Mouse (Mus musculus): Measurements from ENCODE around the gene Ung.
A peak's percentile ranks its signal among the peaks of the same experiment; 100 is the strongest.

Ung gene

DNA sequence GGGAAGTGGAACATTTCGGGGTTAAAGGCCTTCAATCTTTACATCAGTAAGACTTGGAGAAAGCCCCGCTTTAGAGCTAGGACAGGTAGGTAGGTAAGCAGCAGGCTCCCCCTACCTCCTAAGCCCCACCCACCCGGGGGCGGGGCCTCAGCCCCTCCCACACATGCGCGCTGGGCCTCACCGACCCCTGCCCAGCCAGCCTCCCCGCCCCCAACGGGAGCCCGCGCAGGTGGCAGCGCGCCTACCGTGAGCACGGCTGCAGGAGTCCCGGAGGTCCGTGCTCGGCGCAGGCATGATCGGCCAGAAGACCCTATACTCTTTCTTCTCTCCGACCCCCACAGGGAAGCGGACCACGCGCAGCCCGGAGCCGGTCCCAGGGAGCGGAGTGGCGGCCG is at the start of gene Ung:
TSS of gene Ung (plus strand) at position 176 of the 395 bp plus-strand sequence.
- DNase-seq (ENCODE audit: extremely low spot score) = peak; percentile 86

DNA sequence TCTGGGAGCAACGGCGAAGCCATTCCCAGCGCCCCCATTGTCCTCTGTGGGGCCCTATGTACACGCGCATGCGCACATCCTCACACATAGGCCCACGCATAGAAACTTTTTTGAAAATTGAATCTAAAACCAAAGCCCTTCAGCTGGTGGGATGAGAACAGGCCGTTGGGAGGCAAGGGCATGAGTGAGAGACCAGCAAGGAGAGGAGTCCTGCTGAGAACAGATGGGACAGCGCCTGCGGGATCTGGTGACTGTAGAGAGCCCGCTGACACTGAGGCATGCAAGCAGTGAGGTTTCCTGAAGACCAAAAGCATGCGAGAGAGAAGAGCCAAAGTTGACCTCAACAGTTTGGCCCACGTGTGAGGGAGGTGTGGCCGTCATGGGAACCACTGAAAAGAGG is 44.7 kb upstream of the Ung start:
- DNase-seq (ENCODE audit: extremely low spot score) = no peak

DNA sequence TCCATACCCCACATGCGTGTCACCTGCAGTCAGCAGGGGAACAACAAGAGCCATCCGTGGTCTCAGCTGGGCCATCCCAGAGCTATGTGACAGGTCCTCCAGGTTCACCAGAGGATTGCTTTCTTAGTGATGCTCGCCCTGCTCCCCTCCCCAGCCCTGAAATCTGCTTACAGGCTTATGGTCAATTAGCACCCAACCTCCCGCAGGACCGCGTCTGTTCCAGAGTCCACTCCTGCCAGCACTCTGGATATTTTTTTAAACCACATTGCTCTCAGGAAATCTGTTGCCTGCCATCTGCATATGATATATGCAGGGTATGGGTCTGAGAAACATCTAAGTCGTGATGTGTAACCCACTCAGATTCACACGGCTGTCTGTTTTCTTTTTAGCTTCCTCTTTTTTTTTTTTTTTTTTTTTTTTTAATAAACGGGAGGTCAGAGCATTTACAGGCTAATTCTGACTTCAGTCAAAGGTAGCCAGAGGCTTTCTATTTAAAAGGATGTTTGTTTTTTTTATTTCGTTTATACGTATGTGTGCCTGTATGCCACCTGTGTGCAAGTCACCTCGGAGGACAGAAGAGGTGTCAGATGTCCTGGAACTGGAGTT is 42.2 kb upstream of the Ung start:
- DNase-seq (ENCODE audit: extremely low spot score) = no peak

DNA sequence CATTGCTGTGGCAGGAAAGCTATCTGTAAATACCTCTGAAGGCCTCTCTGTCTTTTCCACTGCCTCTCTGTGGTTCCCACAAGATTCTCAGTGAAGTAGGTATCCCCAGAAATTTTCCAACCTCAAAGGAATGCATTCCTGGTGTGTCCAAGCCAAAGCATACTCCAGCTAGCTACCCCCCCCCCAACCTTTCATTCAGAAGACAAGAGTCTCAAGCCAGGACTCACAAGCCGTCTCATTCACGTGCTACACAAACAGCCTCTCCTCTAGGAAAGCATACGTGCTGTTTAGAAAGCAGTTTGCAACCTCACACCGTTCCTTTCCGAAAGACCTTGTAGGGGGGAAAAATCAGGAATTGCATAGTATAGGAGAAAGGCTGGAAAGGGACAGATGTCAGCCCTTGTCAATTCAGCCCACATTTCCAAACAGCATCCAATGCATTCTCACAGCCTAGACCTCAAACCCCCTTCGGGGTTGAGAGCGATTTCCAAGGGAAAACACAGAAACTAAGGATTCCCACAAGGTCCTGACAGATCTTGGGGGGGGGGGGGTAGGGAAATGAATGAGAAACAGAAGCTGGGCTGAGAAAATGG is 39.7 kb upstream of the Ung start:
- no peak for DNase-seq (ENCODE audit: extremely low spot score)

DNA sequence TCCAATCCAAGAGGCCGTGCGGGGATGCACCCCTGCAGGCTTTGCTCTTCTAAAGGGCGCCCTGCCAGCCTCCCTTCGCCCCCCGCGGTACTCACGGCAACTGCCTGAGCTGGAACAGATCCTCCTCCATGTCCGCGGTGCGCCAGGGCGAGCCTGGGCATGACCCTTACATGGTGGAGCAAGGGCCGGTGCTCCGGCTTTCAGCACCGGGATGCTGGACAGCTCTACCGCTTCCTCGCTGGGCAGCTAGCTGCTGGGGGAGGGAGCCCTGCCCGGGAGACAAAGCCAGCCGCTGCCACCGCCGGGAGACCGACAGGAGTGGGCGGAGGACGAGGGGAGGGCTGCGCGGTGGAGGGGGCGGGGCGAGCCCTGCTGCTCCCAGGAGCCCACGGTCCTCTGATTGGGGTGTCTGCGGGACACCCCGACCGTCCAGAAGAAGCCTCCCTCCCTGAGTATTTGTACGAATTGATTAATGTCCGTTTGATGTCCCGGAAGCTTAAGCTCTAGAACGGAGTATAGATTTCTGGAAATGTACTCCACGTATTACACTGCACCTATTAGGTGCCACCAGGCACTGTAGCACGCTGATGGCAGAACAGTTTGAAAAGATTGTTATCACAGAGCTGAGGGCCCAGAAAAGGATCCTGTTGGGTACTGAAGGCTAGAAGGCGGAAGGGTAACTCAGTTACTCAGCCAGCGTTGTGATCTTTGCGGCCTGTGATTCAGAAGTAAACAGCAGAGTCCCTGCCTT is 39.0 kb upstream of the Ung start, which contains the start of gene Svop:
TSS of gene Svop (minus strand) at position 514 of the 751 bp plus-strand sequence.
- peak; percentile 89 for DNase-seq (ENCODE audit: extremely low spot score)

DNA sequence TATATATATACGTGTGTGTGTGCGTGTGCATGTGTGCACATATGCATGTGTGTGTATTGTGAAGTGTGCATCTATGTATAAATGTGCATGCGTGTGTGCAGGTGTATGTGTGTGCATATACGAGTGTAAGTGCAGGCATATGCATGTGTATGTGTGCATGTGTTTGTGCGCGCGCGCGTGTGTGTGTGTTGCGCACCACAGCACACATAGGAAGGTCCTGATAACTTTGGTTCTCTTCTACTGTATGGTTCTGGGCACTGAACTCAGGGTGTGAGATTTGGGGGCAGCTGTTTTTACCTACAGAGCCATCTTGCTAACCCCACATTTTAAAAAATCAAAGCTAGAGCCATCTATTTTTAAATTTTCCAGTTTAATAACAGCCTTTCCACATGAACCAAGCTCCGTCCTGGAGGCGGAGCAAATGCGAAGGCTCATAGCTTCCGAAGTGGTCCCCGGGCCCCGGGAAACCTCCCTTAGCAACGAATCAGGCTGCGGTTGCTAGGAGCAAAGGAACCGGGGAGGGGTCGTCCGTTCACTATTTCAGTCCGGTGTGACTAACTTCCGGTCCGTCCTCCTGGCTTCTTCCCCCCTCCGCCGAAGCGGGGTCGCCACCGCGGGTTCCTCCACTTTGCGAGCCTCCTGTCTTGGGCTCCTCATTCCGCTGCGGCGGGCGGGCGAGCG is 30.3 kb upstream of the Ung start:
- DNase-seq (ENCODE audit: extremely low spot score) = peak; percentile 94

DNA sequence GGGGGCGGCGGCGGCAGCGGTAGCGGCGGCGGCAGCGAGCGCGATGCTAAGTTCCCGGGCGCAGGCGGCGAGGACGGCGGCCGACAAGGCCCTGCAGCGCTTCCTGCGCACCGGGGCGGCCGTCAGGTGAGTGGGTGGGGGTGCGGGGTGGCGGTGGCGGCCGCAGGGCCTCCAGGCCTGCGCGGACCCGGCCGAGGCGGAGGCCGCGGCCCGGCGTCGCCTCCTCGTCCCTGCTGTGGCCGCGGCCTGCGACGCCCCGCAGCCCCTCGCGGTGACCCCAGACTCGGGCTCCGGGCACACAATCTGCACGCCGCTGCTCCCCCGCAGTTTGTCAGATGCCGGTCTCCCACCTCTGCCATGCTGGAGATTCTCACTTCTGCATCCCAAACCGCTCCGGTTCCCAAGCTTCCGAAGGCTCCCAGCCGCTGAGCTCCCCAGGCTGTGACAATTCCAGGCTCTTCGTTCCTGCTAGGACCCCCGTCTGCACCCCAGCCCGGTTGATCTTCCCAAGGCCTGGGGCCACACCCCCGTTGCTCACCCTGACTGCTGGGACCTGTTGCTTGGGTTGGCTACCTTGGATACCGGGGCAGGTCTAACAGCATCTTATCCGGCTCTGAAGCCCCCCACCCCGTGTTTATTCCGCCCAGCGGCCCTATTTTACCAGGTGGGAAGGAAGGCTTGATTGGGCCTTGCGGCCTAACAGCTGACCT is 29.6 kb upstream of the Ung start:
- no peak for DNase-seq (ENCODE audit: extremely low spot score)

DNA sequence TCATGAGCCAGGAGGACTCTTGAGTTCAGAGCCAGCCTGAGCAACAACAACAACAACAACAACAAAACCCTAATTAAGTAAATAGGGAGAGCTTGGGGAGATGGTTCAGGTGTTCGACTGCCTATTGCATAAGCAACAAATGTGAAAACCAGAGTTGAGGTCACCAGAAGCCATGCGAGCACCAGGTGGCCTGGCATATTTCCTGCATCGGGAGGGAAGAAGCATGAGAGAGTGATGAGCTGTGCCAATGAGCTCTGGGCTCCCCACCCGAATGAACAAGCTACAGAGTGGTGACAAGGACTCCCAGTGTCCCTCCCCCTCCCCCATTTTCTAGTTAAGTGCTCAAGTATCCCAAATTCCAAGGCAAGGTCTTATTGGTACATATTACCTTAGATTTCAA is 28.3 kb upstream of the Ung start:
- DNase-seq (ENCODE audit: extremely low spot score) = no peak

DNA sequence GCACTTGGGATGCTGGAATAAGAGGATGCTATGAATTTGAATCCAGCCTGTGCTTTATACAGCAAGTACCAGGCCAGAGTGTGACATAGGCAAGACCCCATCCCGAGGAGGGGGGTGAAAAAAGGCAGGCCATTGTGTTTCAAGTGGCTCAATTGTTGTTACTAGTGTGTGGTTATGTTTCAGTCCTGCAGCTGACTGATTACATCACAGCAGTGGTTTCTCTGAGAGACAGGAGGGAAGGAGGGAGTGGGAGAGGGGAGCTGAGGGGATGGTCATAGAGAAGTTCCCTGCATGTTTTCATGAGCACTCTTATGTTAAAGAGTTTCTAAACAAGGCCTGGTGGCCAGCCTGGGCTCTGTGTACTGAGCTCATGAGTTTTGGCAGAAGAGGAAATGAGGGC is 27.4 kb upstream of the Ung start:
- no peak for DNase-seq (ENCODE audit: extremely low spot score)

DNA sequence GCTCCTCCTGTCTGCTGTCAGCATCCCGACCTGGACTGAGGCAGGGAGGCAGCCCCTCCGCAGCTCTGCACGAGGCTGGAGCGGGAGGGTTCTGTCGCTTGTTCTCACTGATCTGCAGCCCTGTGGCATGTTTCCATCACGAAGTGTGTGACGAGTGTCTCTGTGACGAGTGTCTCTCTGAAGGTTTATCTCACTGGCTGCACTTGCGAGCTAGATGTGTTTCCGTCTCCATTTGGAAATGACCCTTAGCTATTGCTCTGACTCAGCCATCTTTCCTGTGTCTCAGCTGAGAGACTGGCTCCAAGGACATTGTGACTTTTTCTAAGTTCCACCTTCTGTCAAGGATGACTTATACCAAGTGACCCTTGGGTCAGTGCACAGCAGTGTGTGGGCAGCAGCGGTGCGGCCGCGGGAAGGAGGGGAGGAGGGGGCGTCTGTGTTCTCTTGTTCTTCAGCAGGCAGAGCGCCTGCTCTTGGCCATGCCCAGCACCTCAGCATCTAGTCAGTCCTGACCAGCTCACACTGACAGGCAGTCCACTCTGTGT is 23.7 kb upstream of the Ung start:
- DNase-seq (ENCODE audit: extremely low spot score) = no peak

DNA sequence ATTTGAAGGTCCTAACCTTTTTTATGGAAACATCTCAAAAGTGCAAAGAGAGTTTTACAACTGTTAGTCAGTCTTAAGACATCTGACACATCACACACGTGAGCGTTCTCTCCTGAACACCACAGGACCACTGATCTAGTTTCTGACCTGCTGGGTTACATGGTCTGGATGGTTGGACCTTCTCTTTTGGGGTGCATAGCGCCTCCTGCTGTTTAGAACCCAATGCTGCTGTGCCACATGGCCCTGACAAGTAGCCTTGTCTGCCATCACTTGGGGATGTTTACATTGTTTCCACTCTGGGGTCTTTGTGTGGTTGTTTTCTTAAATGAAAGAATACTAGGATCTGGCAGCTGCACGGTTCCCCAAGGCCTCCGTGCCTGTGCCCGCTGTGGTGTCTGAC is 16.9 kb upstream of the Ung start:
- no peak for DNase-seq (ENCODE audit: extremely low spot score)

DNA sequence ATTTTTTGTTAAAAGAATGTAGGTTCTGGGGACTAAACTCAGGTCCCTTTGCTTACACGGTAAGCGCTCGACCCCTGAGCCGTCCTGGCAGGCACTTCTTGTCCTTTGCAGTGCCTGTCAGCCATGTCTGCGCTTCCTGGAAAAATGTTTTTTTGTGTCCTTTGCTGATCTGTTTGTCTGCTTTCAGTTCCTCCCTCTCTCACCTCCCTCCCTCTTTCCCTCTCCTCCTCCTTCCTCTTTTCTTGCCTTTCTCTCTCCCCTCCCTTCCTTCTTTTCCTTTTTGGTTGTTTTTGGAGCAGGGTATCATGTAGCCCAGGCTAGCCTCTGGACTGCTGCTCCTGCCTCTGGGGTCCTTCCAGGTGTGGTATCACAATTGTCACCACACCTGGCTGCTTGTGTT is 15.2 kb upstream of the Ung start:
- DNase-seq (ENCODE audit: extremely low spot score) = no peak

DNA sequence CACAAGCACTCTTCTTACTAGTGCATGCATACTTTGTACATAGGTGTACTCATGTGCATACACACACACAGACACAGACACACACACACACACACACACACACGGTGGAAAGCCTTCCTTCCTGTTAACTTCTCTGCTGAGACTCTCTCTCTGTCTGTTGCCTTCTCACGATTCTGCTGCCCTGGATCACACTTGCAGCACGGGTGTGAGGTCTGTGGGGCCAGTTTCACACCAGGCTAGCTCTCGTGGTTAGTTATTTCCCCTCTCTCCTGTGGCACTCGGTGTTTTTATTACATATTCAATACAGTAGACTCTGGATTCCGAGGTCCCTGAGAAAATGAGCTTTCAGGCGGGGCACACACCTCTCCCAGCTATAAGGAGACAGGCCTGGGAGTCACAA is 13.6 kb upstream of the Ung start:
- no peak for DNase-seq (ENCODE audit: extremely low spot score)

DNA sequence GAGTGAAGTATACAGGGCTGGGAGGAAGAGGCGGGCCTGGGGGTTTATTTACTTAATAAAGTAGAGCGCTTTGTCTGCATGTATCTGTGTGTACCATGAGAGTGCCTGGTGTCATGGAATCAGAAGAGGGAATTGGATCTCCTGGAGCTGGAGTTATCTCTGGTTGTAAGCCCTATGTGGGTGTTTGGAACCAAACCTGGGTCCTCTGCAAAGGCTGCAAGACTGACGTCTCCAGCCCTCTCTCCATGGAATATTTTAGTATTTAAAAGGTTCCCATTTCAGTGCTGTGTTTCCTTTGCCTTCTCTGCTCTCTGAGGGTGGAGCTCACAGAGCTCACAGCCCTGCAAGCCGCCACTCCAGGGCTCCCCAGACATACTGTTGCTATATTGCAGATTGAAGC is 10.4 kb upstream of the Ung start:
- DNase-seq (ENCODE audit: extremely low spot score) = no peak

DNA sequence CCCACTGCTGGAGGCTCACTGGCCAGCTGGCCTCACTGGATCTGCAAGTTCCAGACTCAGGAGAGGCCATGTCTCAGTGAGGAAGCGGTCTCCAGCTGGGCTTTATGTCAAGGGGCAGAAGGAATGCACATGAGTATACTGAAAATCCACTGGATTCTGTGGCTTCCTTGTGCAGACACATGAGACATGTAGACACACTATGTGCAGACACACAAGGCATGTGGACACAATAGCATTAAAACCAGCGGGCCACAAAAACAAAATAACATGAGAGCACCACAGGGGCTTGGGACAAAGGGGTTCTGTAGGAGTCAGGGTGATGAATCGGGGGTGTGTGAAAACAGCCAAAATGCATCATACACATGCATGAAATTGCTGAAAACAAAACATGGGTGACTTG is 4.2 kb upstream of the Ung start:
- no peak for DNase-seq (ENCODE audit: extremely low spot score)

DNA sequence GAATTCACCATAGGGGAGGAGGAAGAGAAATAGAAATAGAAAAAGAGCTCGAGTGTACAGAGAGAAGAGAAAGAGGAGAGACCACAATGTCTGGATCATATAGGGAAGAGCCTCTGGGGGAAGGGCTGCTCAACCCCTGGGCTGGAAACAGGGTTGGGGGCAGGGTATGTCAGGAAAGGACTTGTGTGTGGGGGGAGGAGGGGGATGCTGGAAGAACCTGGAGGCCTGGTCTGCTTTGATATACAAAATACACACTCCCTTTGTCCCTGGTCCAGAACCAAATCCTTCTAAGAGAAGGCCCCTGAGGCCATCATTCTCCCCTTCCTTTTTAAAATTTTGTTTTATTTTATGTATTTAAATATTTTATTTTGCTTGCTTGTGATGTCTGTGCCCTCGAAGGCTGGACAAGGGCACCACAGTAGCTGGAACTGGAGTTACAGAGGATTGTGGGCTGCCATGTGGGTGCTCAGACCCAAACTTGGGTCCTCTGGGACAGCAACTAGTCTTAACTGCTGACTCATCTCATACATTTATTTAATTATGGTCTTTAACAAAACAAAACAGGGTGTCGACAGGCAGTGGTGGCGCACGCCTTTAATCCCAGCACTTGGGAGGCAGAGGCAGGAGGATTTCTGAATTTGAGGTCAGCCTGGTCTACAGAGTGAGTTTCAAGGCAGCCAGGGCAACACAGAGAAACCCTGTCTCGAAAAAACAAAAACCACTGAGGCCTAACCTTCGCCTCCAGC is 3.5 kb upstream of the Ung start:
- no peak for DNase-seq (ENCODE audit: extremely low spot score)

DNA sequence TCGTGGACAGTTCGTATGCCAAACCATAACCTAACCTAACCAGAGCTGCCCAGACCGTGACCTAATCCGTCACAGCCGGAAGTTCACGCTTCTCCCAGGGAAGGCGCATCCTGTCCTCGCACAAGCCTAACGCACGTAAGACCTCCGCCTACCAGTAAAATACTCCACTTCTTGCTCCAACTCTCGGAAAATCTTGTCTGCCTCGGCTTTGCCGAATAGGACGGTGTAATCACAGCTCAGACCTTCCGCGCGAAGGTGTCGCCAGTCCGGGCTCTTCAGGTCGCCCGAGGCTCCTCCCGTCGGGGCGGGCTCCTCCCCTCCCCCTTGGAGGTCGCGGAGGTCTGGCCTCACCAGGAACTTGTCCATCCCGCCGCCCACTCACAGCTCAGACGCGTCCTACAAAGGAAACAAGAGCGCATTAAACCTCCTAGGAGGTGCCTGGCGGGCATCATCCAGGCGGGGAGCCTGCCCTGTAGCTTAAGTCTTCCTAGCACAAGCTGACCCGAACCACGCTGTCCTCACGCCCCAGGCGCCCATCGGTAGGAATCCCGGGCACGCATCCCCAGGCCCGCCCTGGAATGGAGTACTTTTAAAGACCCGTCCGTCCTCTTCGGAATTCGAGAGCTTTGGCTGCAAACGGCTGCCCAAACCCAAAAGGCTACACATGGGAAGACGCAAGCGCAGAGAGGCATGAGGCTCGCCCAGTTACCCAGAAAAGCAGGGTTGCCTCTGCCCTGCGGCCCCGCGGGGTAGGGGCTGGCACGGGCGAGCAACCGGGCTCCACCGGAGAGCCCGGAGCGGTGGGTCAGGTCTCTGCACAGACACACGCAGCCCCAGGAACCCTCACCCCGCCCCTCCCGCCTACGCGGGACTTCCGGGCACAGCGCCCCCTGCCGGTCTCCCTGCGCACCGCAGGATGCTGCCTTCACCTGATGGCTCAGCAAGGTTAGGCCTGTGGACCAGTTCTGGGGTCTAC is 2.5 kb upstream of the Ung start, which contains the start of gene Alkbh2:
TSS of gene Alkbh2 (minus strand) at position 845 of the 976 bp plus-strand sequence.
- DNase-seq (ENCODE audit: extremely low spot score) = peak; percentile 95

DNA sequence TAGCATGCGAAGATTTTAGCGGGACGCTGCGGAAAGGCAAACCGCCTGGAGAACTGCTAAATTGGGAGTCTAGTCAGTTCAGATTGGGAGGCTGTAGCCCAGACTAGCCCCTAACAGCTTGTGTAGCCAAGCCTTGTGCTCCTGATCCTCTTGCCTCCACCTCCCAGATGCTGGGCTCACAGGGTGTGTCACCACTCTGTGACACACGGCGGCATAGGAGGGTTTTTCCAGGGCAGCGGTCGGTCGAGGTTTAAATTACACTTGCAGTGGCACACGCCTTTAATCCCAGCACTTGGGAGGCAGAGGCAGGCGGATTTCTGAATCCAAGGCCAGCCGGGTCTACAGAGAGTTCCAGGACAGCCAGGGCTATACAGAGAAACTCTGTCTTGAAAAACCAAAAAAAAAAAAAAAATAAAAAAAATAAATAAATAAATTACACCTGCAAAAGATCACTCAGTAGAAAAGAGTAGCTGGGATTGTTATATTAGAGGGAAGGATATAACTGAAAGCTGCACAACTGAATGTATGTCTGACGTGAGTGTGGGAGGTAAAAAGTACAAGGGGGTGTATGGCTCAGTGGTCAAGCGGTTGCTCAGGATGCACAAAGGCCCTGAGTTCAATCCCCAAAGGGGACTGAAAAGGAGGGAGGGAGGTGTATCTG is 506 bp upstream of the Ung start:
- DNase-seq (ENCODE audit: extremely low spot score) = no peak
